Mouse (Mus musculus) liver, embryonic 13.5 days (tissue): ENCODE measurements around the gene Scand1. TPM values are rescaled to one million over a fixed set of nuclear protein-coding genes. Genes with fewer than 3 reads are reported as not detected.

Experiments
- ATAC-seq: fragments of 200-750 bp; cut with Nextera tagmentation; 2 replicates; pipeline ENCODE4 v1.8.0; 2017; ENCODE audit warnings: low read depth, mild to moderate bottlenecking, moderate number of reproducible peaks, moderate library complexity
- DNase-seq: peaks from one replicate; pipeline ENCODE4 v3.0.0; 2022
- H3K27ac ChIP-seq: fragments of 300-500 bp; sonication (generic); 2 replicates; pipeline ENCODE4 v1.5.1; 2015; ENCODE audit warnings: moderate library complexity, mild to moderate bottlenecking, inconsistent platforms
- H3K27me3 ChIP-seq: fragments of 300-500 bp; sonication (generic); 2 replicates; pipeline ENCODE4 v1.6.1; 2015; ENCODE audit warnings: mild to moderate bottlenecking, inconsistent platforms
- H3K36me3 ChIP-seq: fragments of 300-500 bp; sonication (generic); 2 replicates; pipeline ENCODE4 v1.6.1; 2015; ENCODE audit warnings: mild to moderate bottlenecking, inconsistent platforms
- H3K4me1 ChIP-seq: fragments of 300-500 bp; sonication (generic); replicated peaks from 2 replicates; pipeline ENCODE4 v1.6.1; 2015; ENCODE audit warnings: inconsistent platforms
- H3K4me2 ChIP-seq: fragments of 300-500 bp; sonication (generic); 2 replicates; pipeline ENCODE4 v1.6.1; 2015; ENCODE audit warnings: inconsistent platforms, mild to moderate bottlenecking, moderate library complexity
- H3K4me3 ChIP-seq: fragments of 300-500 bp; sonication (generic); replicated peaks from 2 replicates; pipeline ENCODE4 v1.5.1; 2015; ENCODE audit warnings: mild to moderate bottlenecking, inconsistent platforms
- H3K9ac ChIP-seq: fragments of 300-500 bp; sonication (generic); 2 replicates; pipeline ENCODE4 v1.6.1; 2015; ENCODE audit warnings: mild to moderate bottlenecking, inconsistent platforms
- H3K9me3 ChIP-seq: fragments of 300-500 bp; sonication (generic); replicated peaks from 2 replicates; pipeline ENCODE4 v1.6.1; 2016; ENCODE audit warnings: inconsistent platforms
- WGBS: fragments of 180-500 bp; shearing (Covaris S2); methylation state at CpG from one replicate; pipeline ENCODE4 v1.1.7; 2015; ENCODE audit not compliant: insufficient replicate concordance; 5-methylcytosine and 5-hydroxymethylcytosine counted together
- polyA plus RNA-seq: library from polyadenylated mRNA; unstranded; fragments of >200 nt; fragmentation: Nextera tagmentation; extraction: Ambion mirVana; gene quantifications from 2 replicates; pipeline ENCODE4 v1.2.1, GENCODE M21; 2015

The Scand1 gene
- polyA plus RNA-seq, 1 experiment from 2014 or later, result 34.4 TPM

GRCm38 (mm10) chr2:156324681-156325080 lies 12.2 kb upstream of the Scand1 start:
- H3K4me3 ChIP-seq, result no peak overlapping the region
- DNase-seq, result no peak

GRCm38 (mm10) chr2:156324116-156324588 lies 11.6 kb upstream of the Scand1 start:
- Histone ChIP-seq H3K4me1 (peaks cover 16% of the 10 kb centered on the region), H3K9me3 (no peaks in the 10 kb centered on the region), H3K27ac (peak overlapping the region; percentile 60), H3K27me3 (no peaks in the 10 kb centered on the region), H3K9ac (no peak overlapping the region), H3K36me3 (no peaks in the 10 kb centered on the region), H3K4me3 (no peak overlapping the region), H3K4me2 (peak overlapping the region; percentile 33)
- 6% methylated on average over 6 of the region's 6 CpGs for WGBS
- DNase-seq (peak; percentile 22), ATAC-seq (peak; percentile 65)

More at GRCm38 (mm10) chr2:156324681-156325080, 12.2 kb upstream of the Scand1 start:
- Histone ChIP-seq H3K4me2 (peak overlapping the region; percentile 33), H3K4me1 (peaks cover 16% of the 10 kb centered on the region), H3K27ac (peak overlapping the region; percentile 60), H3K36me3 (no peaks in the 10 kb centered on the region), H3K9ac (no peak overlapping the region), H3K9me3 (no peaks in the 10 kb centered on the region), H3K27me3 (no peaks in the 10 kb centered on the region)
- 9% methylated on average over 5 of the region's 5 CpGs for WGBS
- peak; percentile 39; the same call in 1 of the 2 replicates for ATAC-seq

GRCm38 (mm10) chr2:156321538-156321937 lies 9.0 kb upstream of the Scand1 start:
- 73% methylated on average over 6 of the region's 6 CpGs for WGBS
- Histone ChIP-seq H3K27me3 (no peaks in the 10 kb centered on the region), H3K9me3 (no peaks in the 10 kb centered on the region), H3K4me2 (no peak overlapping the region), H3K4me3 (no peak overlapping the region), H3K36me3 (no peaks in the 10 kb centered on the region), H3K4me1 (peaks cover 16% of the 10 kb centered on the region), H3K27ac (no peak overlapping the region), H3K9ac (no peak overlapping the region)
- ATAC-seq (no peak), DNase-seq (no peak)

GRCm38 (mm10) chr2:156318491-156318890 lies 6.0 kb upstream of the Scand1 start:
- no peak overlapping the region for H3K4me2 ChIP-seq
- no peak overlapping the region for H3K4me3 ChIP-seq
- no peaks in the 10 kb centered on the region for H3K9me3 ChIP-seq
- no peak for ATAC-seq
- H3K36me3 ChIP-seq, result peaks cover 4% of the 10 kb centered on the region; the same call in 1 of the 2 replicates
- no peak overlapping the region for H3K9ac ChIP-seq
- no peak for DNase-seq
- peaks cover 7% of the 10 kb centered on the region for H3K4me1 ChIP-seq
- H3K27me3 ChIP-seq, result no peaks in the 10 kb centered on the region
- H3K27ac ChIP-seq, result no peak overlapping the region

- no peak overlapping the region for H3K9ac ChIP-seq
- H3K4me2 ChIP-seq, result no peak overlapping the region
- peaks cover 27% of the 10 kb centered on the region for H3K4me1 ChIP-seq
- H3K4me3 ChIP-seq, result no peak overlapping the region
- WGBS, result 81% methylated on average over 6 of the region's 6 CpGs
- ATAC-seq (no peak), DNase-seq (no peak)
- H3K9me3 ChIP-seq, result no peaks in the 10 kb centered on the region
- H3K36me3 ChIP-seq, result peaks cover 4% of the 10 kb centered on the region; the same call in 1 of the 2 replicates
- no peak overlapping the region for H3K27ac ChIP-seq
- H3K27me3 ChIP-seq, result no peaks in the 10 kb centered on the region
Observed at GRCm38 (mm10) chr2:156314811-156315210, 2.3 kb upstream of the Scand1 start.

GRCm38 (mm10) chr2:156313153-156313552 lies 649 bp upstream of the Scand1 start:
- DNase-seq (no peak), ATAC-seq (no peak)
- H3K36me3 ChIP-seq, result peaks cover 4% of the 10 kb centered on the region; the same call in 1 of the 2 replicates
- no peaks in the 10 kb centered on the region for H3K9me3 ChIP-seq
- H3K4me3 ChIP-seq, result peak overlapping the region; percentile 93
- H3K27me3 ChIP-seq, result no peaks in the 10 kb centered on the region
- WGBS, result 51% methylated on average over 3 of the region's 3 CpGs
- H3K9ac ChIP-seq, result peak overlapping the region; percentile 93
- H3K4me1 ChIP-seq, result peaks cover 27% of the 10 kb centered on the region
- H3K27ac ChIP-seq, result peak overlapping the region; percentile 93; the same call in 1 of the 2 replicates
- peak overlapping the region; percentile 87 for H3K4me2 ChIP-seq

- DNase-seq (peak; percentile 38), ATAC-seq (peak; percentile 77)
- no peaks in the 10 kb centered on the region for H3K27me3 ChIP-seq
- no peaks in the 10 kb centered on the region for H3K9me3 ChIP-seq
- H3K9ac ChIP-seq, result peak overlapping the region; percentile 93
- H3K36me3 ChIP-seq, result peaks cover 14% of the 10 kb centered on the region; the same call in 1 of the 2 replicates
- H3K4me1 ChIP-seq, result peaks cover 27% of the 10 kb centered on the region
- H3K4me3 ChIP-seq, result peak overlapping the region; percentile 93
- H3K4me2 ChIP-seq, result peak overlapping the region; percentile 87
- H3K27ac ChIP-seq, result peak overlapping the region; percentile 93
- under 1% methylated on average over 49 of the region's 53 CpGs for WGBS
Observed at GRCm38 (mm10) chr2:156311841-156312291, 638 bp downstream of the Scand1 start.

- ATAC-seq, result no peak
- H3K36me3 ChIP-seq, result peaks cover 18% of the 10 kb centered on the region; the same call in 1 of the 2 replicates
- H3K9me3 ChIP-seq, result no peaks in the 10 kb centered on the region
- H3K4me1 ChIP-seq, result peaks cover 27% of the 10 kb centered on the region
- H3K4me3 ChIP-seq, result peak overlapping the region; percentile 93
- peak overlapping the region; percentile 93 for H3K9ac ChIP-seq
- WGBS, result 17% methylated on average over 8 of the region's 8 CpGs
- DNase-seq, result no peak
- peak overlapping the region; percentile 93 for H3K27ac ChIP-seq
- no peaks in the 10 kb centered on the region for H3K27me3 ChIP-seq
- H3K4me2 ChIP-seq, result peak overlapping the region; percentile 87
Observed at GRCm38 (mm10) chr2:156311441-156311840, 1.1 kb downstream of the Scand1 start.

GRCm38 (mm10) chr2:156310945-156311344 lies 1.6 kb downstream of the Scand1 start:
- Histone ChIP-seq H3K4me1 (peaks cover 26% of the 10 kb centered on the region), H3K4me3 (peak overlapping the region; percentile 93), H3K27ac (no peak overlapping the region), H3K9me3 (no peaks in the 10 kb centered on the region), H3K4me2 (peak overlapping the region; percentile 87), H3K9ac (peak overlapping the region; percentile 93; the same call in 1 of the 2 replicates), H3K36me3 (peaks cover 18% of the 10 kb centered on the region; the same call in 1 of the 2 replicates), H3K27me3 (no peaks in the 10 kb centered on the region)
- no peak for DNase-seq
- no peak for ATAC-seq
- WGBS, result 70% methylated on average over 5 of the region's 5 CpGs

- H3K27me3 ChIP-seq, result no peaks in the 10 kb centered on the region
- no peak overlapping the region for H3K4me3 ChIP-seq
- H3K9me3 ChIP-seq, result no peaks in the 10 kb centered on the region
- H3K4me1 ChIP-seq, result peaks cover 24% of the 10 kb centered on the region
- ATAC-seq (no peak), DNase-seq (no peak)
- H3K4me2 ChIP-seq, result no peak overlapping the region
- peaks cover 21% of the 10 kb centered on the region; the same call in 1 of the 2 replicates for H3K36me3 ChIP-seq
- H3K27ac ChIP-seq, result no peak overlapping the region
- 65% methylated on average over 5 of the region's 5 CpGs for WGBS
- H3K9ac ChIP-seq, result no peak overlapping the region
Observed at GRCm38 (mm10) chr2:156310455-156310854, 2.0 kb downstream of the Scand1 start.

GRCm38 (mm10) chr2:156309948-156310347 lies 2.6 kb downstream of the Scand1 start:
- Histone ChIP-seq H3K4me3 (no peak overlapping the region), H3K27me3 (no peaks in the 10 kb centered on the region), H3K9me3 (no peaks in the 10 kb centered on the region), H3K9ac (no peak overlapping the region), H3K4me1 (peaks cover 24% of the 10 kb centered on the region), H3K27ac (no peak overlapping the region), H3K4me2 (no peak overlapping the region), H3K36me3 (peaks cover 26% of the 10 kb centered on the region; the same call in 1 of the 2 replicates)
- WGBS, result 79% methylated on average over 5 of the region's 5 CpGs
- ATAC-seq, result no peak
- no peak for DNase-seq

GRCm38 (mm10) chr2:156307261-156307660 lies 5.2 kb downstream of the Scand1 start:
- Histone ChIP-seq H3K36me3 (peaks cover 42% of the 10 kb centered on the region), H3K4me2 (no peak overlapping the region), H3K9ac (no peak overlapping the region), H3K4me1 (peaks cover 16% of the 10 kb centered on the region), H3K4me3 (no peak overlapping the region), H3K27ac (no peak overlapping the region), H3K9me3 (no peaks in the 10 kb centered on the region), H3K27me3 (no peaks in the 10 kb centered on the region)
- ATAC-seq (no peak), DNase-seq (no peak)
- 68% methylated on average over 5 of the region's 5 CpGs for WGBS
